Mouse (Mus musculus): Measurements from ENCODE around the gene Gm5622. TPM values are rescaled to one million over a fixed set of nuclear protein-coding genes. Genes with fewer than 3 reads are reported as not detected.

The Gm5622 gene
- not detected for polyA plus RNA-seq (2017; shearing (Covaris generic))

DNA sequence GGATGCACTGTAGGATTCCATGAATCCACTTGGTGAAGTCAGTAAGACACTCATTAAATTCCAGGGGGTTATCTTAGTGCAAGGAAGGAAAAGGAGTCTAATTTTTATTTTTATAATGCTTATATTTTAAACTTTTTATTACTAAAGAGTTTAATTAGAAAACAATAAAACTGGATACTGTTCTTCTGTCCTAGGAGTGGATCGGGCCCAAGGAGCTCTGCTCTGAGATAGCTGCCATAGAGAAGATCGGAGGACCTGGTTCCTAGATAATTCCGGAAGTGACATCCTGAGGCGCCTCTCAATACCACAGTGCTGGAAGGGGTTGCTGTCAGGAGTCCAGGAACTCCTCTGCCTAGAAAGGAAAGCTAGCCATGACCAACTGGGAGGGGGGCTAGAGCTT, at the start of gene Gm5622:
Gene Gm5622 (plus strand): TSS at position 301 of the 400 bp plus-strand sequence.

DNA sequence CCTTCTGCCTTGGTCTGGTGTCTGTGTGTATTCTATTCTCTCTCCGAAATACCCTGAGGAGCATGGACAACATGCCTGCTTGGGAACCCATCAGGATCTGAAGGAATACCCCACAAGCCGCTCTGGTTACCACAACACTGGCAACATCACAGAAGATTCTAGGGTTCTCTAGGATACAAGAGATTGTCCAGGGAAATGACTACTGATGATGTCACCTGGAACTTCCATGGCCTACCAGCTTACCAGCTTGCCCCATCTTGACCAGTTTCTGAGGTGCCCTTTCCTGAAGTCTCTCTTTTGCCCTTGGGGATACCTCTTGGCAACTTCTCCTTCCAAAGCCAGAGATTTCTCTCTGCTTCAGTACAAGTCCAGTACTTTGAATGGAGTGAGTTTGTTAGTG, 21.4 kb downstream of the Gm5622 start, which contains the start of gene Gm17175:
Gene Gm17175 (minus strand): TSS at position 101 of the 400 bp plus-strand sequence.

DNA sequence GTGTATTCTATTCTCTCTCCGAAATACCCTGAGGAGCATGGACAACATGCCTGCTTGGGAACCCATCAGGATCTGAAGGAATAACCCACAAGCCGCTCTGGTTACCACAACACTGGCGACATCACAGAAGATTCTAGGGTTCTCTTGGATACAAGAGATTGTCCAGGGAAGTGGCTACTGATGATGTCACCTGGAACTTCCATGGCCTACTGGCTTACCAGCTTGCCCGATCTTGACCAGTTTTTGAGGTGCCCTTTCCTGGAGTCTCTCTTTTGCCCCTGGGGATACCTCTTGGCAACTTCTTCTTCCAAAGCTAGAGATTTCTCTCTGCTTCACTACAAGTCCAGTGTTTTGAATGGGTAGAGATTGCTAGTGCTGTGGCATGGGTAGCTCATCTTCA, 39.4 kb downstream of the Gm5622 start, which contains the start of gene Gm17174:
Gene Gm17174 (minus strand): TSS at position 101 of the 400 bp plus-strand sequence.

DNA sequence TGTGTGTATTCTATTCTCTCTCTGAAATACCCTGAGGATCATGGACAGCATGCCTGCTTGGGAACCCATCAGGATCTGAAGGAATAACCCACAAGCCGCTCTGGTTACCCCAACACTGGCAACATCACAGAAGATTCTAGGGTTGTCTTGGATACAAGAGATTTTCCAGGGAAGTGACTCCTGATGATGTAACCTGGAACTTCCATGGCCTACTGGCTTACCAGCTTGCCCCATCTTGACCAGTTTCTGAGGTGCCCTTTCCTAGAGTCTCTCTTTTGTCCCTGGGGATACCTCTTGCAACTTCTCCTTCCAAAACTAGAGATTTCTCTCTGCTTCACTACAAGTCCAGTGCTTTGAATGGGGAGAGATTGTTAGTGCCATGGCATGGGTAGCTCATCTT, 58.6 kb downstream of the Gm5622 start, which contains the start of gene Gm17078:
Gene Gm17078 (minus strand): TSS at position 101 of the 400 bp plus-strand sequence.

DNA sequence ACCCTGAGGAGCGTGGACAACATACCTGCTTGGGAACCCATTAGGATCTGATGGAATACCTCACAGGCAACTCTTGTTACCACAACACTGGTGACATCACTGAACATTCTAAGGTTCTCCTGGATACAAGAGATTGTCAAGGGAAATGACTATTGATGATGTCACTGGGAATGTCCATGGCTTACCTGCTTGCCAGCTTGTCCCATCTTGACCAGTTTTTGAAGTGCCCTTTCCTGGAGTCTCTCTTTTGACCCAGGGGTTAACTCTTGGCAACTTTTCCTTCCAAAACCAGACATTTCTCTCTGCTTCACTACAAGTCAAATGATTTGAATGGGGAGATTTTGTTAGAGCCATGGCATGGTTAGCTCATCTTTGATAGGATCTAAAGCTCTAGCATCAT, 83.0 kb downstream of the Gm5622 start, which contains the start of gene Gm4181:
Gene Gm4181 (minus strand): TSS at position 101 of the 400 bp plus-strand sequence.

DNA sequence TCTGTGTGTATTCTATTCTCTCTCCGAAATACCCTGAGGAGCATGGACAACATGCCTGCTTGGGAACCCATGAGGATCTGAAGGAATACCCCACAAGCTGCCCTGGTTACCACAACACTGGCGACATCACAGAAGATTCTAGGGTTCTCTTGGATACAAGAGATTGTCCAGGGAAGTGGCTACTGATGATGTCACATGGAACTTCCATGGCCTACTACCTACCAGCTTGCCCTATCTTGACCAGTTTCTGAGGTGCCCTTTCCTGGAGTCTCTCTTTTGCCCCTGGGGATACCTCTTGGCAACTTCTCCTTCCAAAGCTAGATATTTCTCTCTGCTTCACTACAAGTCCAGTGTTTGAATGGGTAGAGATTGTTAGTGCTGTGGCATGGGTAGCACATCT, 142.8 kb downstream of the Gm5622 start, which contains the start of gene Gm17079:
Gene Gm17079 (minus strand): TSS at position 101 of the 400 bp plus-strand sequence.

Other genes with a start within 250 kb of the Gm5622 start
- not detected for gene Gm7247, start 191.0 kb upstream of the Gm5622 start, polyA plus RNA-seq (2017; shearing (Covaris generic))
- not detected for gene Vmn2r88, start 142.0 kb upstream of the Gm5622 start, polyA plus RNA-seq (2017; shearing (Covaris generic))
- gene Vmn2r89, start 100.9 kb upstream of the Gm5622 start, polyA plus RNA-seq (2017; shearing (Covaris generic)) = 0.23 TPM
- gene Gm17175, start 21.3 kb downstream of the Gm5622 start, polyA plus RNA-seq (2017; shearing (Covaris generic)) = not detected
- not detected for gene Gm17174, start 39.3 kb downstream of the Gm5622 start, polyA plus RNA-seq (2017; shearing (Covaris generic))
- not detected for gene Gm17078, start 58.5 kb downstream of the Gm5622 start, polyA plus RNA-seq (2017; shearing (Covaris generic))
- gene Gm4181, start 82.9 kb downstream of the Gm5622 start, polyA plus RNA-seq (2017; shearing (Covaris generic)) = not detected
- gene Gm17079, start 142.7 kb downstream of the Gm5622 start, polyA plus RNA-seq (2017; shearing (Covaris generic)) = not detected
- not detected for gene Gm5800, start 164.4 kb downstream of the Gm5622 start, polyA plus RNA-seq (2017; shearing (Covaris generic))
- gene Ang4, start 220.8 kb downstream of the Gm5622 start, polyA plus RNA-seq (2017; shearing (Covaris generic)) = not detected
- not detected for gene AY358078, start 247.3 kb downstream of the Gm5622 start, polyA plus RNA-seq (2017; shearing (Covaris generic))

Data from effector memory CD4-positive, alpha-beta T cell, adult 7 months (primary cell).